Mouse (Mus musculus) limb, embryonic 13.5 days (tissue): ENCODE measurements around the gene Leng9. TPM values are rescaled to one million over a fixed set of nuclear protein-coding genes. Genes with fewer than 3 reads are reported as not detected.

Experiments used
- ATAC-seq: fragments of 200-750 bp; cut with Nextera tagmentation; 2 replicates; pipeline ENCODE4 v1.8.0; 2017; ENCODE audit warnings: low read depth, moderate number of reproducible peaks, moderate TSS enrichment; ENCODE audit not compliant: low FRiP score
- H3K27ac ChIP-seq: fragments of 300-500 bp; sonication (generic); 2 replicates; pipeline ENCODE4 v1.5.1; 2015; ENCODE audit warnings: inconsistent platforms, mild to moderate bottlenecking, moderate library complexity
- H3K27me3 ChIP-seq: fragments of 300-500 bp; sonication (generic); 2 replicates; pipeline ENCODE4 v1.6.1; 2015; ENCODE audit warnings: mild to moderate bottlenecking, inconsistent platforms
- H3K36me3 ChIP-seq: fragments of 300-500 bp; sonication (generic); 2 replicates; pipeline ENCODE4 v1.6.1; 2015; ENCODE audit warnings: inconsistent platforms, mild to moderate bottlenecking, moderate library complexity
- H3K4me1 ChIP-seq: fragments of 300-500 bp; sonication (generic); 2 replicates; pipeline ENCODE4 v1.6.1; 2015; ENCODE audit warnings: inconsistent platforms
- H3K4me2 ChIP-seq: fragments of 300-500 bp; sonication (generic); replicated peaks from 2 replicates; pipeline ENCODE4 v1.6.1; 2015; ENCODE audit warnings: inconsistent platforms, mild to moderate bottlenecking, moderate library complexity
- H3K4me3 ChIP-seq: fragments of 300-500 bp; sonication (generic); 2 replicates; pipeline ENCODE4 v1.5.1; 2015; ENCODE audit warnings: moderate library complexity, mild to moderate bottlenecking, inconsistent platforms
- H3K9ac ChIP-seq: fragments of 300-500 bp; sonication (generic); 2 replicates; pipeline ENCODE4 v1.6.1; 2015; ENCODE audit warnings: mild to moderate bottlenecking, inconsistent platforms
- H3K9me3 ChIP-seq: fragments of 300-500 bp; sonication (generic); 2 replicates; pipeline ENCODE4 v1.6.1; 2016; ENCODE audit warnings: inconsistent platforms
- WGBS: fragments of 180-500 bp; shearing (Covaris S2); methylation state at CpG from one replicate; pipeline ENCODE4 v1.1.7; 2015; 5-methylcytosine and 5-hydroxymethylcytosine counted together
- polyA plus RNA-seq: library from polyadenylated mRNA; unstranded; fragments of >200 nt; fragmentation: Nextera tagmentation; extraction: Ambion mirVana; gene quantifications from 2 replicates; pipeline ENCODE4 v1.2.1, GENCODE M21; 2015

Leng9 gene
- polyA plus RNA-seq, 1 experiment from 2014 or later: 4.6 TPM

DNA sequence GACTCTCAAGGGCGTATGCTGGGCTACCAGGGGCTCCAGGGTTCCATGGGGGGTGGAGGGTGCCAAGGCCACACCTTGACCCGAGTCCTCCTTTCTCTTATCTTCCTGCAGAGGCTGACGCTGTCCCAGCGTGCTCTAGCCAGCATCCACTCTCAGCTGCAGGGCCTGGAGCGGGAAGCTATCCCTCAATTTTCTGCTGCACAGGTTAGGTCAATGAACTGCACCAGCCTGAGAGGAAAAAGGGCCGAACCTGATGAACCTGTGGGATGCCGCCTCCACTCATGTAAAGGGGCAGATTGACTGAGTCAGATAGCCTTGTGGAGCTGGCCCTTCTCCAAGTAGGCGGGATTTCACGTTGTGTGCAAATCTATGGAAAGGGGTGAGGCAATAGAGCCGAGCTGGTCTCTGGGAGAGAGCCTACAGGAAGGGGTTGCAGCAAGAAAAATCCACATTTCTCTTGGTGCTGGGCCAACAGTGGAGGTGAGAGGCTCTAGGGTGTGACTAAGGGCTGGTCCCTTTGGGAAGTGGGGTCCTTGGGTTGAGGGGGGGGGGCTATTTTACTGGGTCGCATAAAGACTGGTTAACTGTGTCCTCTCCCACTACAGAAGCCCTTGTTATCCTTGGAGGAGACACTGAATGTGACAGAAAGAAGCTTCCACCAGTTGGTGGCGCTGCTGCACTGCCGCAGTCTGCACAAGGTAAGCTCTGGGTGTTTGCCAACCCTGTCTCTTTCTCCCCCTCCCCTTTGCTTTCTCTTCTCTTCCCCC is 19.3 kb downstream of the Leng9 start:
- Histone ChIP-seq H3K36me3 (no peaks in the 10 kb centered on the region), H3K4me3 (no peak overlapping the region), H3K27ac (no peak overlapping the region), H3K9me3 (no peaks in the 10 kb centered on the region), H3K4me1 (peaks cover 2% of the 10 kb centered on the region; the same call in 1 of the 2 replicates), H3K9ac (0 out of 2 replicates have a peak overlapping the region, but pooled peaks have one; percentile 1), H3K27me3 (no peaks in the 10 kb centered on the region), H3K4me2 (peak overlapping the region; percentile 23; the same call in 1 of the 2 replicates)
- 40% methylated on average over 13 of the region's 13 CpGs for WGBS
- peak; percentile 72; the same call in 1 of the 2 replicates for ATAC-seq

DNA sequence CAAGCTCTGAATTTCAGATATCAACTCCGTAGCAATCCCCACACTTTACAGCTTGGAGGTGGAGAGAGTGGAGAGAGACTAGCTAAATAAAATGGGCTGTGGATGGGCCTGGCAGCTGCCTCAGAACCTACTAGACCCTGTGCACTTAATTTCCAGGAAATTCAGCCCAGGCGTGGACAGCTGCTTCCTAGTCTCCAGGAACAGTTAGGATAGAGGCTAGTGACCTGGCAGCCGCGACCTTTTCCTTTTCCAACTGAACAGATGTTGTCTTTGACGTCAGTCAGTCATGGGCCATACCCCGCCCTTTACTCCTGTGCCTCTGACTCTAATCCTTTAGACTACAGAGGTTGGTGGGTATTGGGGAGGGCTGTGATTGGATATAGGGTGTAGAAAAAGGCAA is 21.3 kb downstream of the Leng9 start:
- no peaks in the 10 kb centered on the region for H3K9me3 ChIP-seq
- no peaks in the 10 kb centered on the region for H3K27me3 ChIP-seq
- H3K4me1 ChIP-seq: peaks cover 11% of the 10 kb centered on the region
- peak overlapping the region; percentile 8; the same call in 1 of the 2 replicates for H3K9ac ChIP-seq
- H3K4me3 ChIP-seq: no peak overlapping the region
- no peak for ATAC-seq
- no peak overlapping the region for H3K27ac ChIP-seq
- no peak overlapping the region for H3K4me2 ChIP-seq
- H3K36me3 ChIP-seq: no peaks in the 10 kb centered on the region
- WGBS: 64% methylated on average over 6 of the region's 6 CpGs

DNA sequence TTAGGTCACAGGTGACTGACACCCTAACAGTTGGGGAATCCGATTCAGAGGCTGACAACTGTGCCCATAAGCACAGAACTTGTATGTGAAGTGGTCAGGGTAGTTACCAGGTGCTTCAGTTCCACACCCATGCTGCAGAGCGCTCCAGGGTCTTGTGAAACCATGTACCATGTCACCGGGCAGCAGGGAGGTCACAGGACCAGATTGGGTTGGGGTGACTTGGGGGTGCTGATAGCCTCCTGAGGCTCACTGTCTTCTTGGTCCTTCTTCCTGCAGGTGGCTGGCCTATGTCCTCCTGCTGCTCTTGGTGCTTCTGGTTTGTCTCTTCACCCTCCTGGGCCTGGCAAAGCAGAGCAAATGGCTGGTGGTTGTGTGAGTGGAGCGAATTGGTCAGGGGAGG is 22.3 kb downstream of the Leng9 start:
- ATAC-seq: no peak
- H3K4me3 ChIP-seq: no peak overlapping the region
- no peaks in the 10 kb centered on the region for H3K36me3 ChIP-seq
- H3K27ac ChIP-seq: no peak overlapping the region
- H3K9ac ChIP-seq: no peak overlapping the region
- H3K27me3 ChIP-seq: no peaks in the 10 kb centered on the region; the same call in 1 of the 2 replicates
- 91% methylated on average over 4 of the region's 4 CpGs for WGBS
- no peaks in the 10 kb centered on the region for H3K9me3 ChIP-seq
- no peak overlapping the region for H3K4me2 ChIP-seq
- H3K4me1 ChIP-seq: peaks cover 13% of the 10 kb centered on the region

DNA sequence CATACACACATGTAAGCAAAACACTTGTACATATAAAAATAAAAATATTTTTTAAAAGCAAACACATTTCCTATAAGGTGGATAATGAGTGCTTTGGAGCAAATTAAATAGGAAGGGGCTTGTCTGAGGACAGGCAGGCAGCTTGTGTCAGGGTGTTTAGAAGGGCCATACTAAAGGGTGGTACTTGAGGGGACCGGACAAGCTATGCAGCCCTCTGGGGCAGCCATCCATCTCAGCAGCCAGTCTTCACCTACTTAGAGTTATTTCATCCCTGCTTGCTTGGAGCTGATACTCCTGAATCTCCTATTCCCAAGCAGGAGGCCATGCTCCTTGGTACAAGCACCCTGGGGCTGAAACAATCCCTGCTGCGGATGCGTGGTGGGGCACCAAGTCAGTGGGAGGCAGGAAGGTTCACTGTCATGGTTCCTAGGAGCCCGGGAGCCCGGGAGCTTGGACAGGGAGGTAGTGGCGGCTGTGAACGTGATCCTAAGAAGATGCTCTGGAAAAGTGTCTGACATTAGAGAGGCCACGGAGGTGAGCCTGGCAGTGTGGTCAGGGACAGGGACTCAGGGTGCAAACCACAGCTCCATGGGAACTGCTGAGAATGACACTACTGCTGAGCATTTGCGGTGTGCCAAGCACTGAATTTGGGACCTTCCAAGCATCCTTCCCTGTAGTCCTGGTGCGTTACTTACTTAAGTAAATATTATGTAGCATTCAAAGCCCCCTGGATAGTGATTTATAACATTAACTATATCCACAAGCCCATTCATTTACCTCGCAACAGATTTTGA is 23.0 kb downstream of the Leng9 start:
- Histone ChIP-seq H3K27me3 (peaks cover 5% of the 10 kb centered on the region), H3K4me3 (no peak overlapping the region), H3K36me3 (no peaks in the 10 kb centered on the region), H3K9ac (no peak overlapping the region), H3K27ac (no peak overlapping the region), H3K4me1 (peaks cover 13% of the 10 kb centered on the region), H3K4me2 (no peak overlapping the region), H3K9me3 (no peaks in the 10 kb centered on the region)
- no peak for ATAC-seq
- WGBS: 87% methylated on average over 11 of the region's 11 CpGs

DNA sequence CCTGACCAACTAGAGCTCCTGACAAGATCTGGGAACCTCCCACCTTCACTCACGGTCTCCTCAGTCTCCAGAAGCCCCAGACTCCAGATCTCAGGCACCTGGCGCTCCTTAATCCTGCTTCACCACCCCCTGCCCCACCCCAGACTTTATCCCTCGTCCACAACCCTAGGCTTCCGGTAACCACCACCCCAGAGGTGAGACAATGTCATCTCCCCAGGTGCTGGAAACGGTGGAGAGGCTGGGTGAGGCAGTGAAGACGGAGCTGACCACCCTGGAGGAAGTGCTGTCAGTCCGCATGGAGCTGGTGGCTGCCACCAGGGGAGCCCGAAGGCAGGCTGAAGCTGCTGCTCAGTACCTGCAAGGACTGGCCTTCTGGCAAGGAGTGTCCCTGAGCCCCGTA is 24.9 kb downstream of the Leng9 start:
- no peak overlapping the region for H3K4me2 ChIP-seq
- no peaks in the 10 kb centered on the region for H3K9me3 ChIP-seq
- no peak overlapping the region for H3K4me3 ChIP-seq
- H3K27me3 ChIP-seq: peaks cover 21% of the 10 kb centered on the region
- WGBS: 24% methylated on average over 9 of the region's 9 CpGs
- H3K4me1 ChIP-seq: peaks cover 13% of the 10 kb centered on the region
- H3K27ac ChIP-seq: no peak overlapping the region
- H3K36me3 ChIP-seq: no peaks in the 10 kb centered on the region
- ATAC-seq: no peak
- H3K9ac ChIP-seq: no peak overlapping the region

DNA sequence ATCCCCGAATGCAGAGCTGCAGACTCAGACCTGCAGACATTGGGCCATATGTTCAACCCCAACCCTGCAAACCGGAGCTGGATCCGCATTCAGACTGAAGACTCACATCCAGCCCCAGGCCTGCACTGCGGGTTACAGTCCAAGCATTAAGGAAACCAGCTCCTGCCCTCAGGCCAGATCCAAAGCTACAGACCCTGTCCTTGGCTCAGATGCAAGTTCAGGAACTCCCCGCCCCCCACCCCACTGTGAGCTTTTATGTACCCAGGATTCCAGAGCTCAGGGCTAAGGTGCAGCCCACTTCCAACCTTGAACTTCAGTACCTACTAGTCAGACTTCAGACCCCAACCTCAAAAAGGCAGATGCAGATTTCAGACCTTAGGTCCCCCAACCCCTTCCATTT is 25.3 kb downstream of the Leng9 start:
- ATAC-seq: peak; percentile 16; the same call in 1 of the 2 replicates
- 17% methylated on average over 5 of the region's 5 CpGs for WGBS
- peak overlapping the region; percentile 20; the same call in 1 of the 2 replicates for H3K4me3 ChIP-seq

DNA sequence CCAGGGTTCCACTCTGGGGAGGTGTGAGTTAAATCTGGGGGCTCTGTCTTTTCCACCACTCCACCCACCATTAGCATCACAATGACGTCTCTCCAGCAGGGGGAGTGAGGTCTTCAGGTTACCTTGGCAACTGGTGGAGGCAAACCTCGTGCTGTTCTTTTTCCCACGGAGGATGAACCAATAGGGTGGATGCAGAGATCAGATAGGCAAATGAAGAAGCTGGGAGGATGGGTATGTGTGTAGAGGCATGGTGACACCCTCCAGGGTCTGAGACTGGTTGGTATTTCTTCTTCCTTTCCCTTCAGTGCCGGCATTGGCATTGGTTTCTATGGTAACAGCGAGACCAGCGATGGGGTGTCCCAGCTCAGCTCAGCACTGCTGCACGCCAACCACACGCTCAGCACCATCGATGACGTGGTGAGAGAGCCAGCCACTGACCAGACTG is 25.8 kb downstream of the Leng9 start:
- under 1% methylated on average over 10 of the region's 10 CpGs for WGBS
- Histone ChIP-seq H3K4me2 (peak overlapping the region; percentile 52), H3K9ac (no peak overlapping the region; the same call in 1 of the 2 replicates), H3K36me3 (no peaks in the 10 kb centered on the region), H3K4me3 (peak overlapping the region; percentile 20), H3K27ac (no peak overlapping the region), H3K4me1 (peaks cover 17% of the 10 kb centered on the region), H3K9me3 (no peaks in the 10 kb centered on the region), H3K27me3 (peaks cover 31% of the 10 kb centered on the region)
- peak; percentile 66 for ATAC-seq

More for the DNA sequence above, 25.3 kb downstream of the Leng9 start:
- Histone ChIP-seq H3K9me3 (no peaks in the 10 kb centered on the region), H3K36me3 (no peaks in the 10 kb centered on the region), H3K4me2 (peak overlapping the region; percentile 52), H3K27me3 (peaks cover 26% of the 10 kb centered on the region), H3K4me1 (peaks cover 13% of the 10 kb centered on the region), H3K9ac (no peak overlapping the region; the same call in 1 of the 2 replicates), H3K27ac (no peak overlapping the region)

DNA sequence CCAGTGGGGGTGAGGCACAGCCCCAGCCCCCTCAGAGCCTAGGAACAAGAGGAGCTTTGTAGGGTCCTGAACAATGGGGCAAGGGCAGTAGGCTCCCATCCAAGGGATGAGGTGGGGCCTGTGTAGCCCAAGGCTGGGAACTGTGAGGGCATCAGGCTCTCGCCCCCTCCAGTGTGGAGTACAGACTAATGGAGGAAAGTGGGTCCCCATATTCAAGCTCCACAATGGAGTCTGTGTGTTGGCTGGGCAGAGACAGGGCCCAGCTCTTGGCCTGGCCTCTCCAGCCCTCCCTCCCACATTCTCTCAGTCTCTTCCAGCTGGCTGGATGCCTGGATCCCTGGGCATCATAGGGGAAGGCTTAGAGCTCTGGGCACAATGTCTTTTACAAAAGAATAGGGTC is 26.4 kb downstream of the Leng9 start:
- Histone ChIP-seq H3K4me1 (peaks cover 18% of the 10 kb centered on the region), H3K4me2 (no peak overlapping the region), H3K9me3 (no peaks in the 10 kb centered on the region), H3K27ac (no peak overlapping the region), H3K9ac (no peak overlapping the region), H3K36me3 (no peaks in the 10 kb centered on the region), H3K4me3 (no peak overlapping the region), H3K27me3 (peaks cover 37% of the 10 kb centered on the region)
- WGBS: 75% methylated on average over 1 of the region's 1 CpGs
- ATAC-seq: no peak; the same call in 1 of the 2 replicates

DNA sequence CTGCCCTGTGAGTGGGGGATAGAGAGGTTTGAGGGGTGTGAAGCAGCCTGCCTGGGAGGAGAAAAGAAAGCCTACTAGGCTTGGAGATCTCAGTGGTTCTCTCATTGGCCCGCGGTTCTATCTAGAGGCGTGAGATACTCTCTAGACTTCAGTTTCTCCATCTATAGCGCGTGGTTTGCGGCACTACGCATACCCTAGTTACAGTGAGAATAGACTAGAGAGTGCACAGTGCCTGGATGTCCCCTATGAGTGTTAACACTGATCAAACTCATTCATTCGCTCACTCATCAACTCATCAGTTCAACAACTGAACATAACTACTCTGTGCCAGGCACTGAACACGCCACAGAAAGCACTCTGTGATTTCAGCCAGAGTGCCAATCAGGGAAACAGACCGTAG is 27.4 kb downstream of the Leng9 start:
- WGBS: 86% methylated on average over 10 of the region's 10 CpGs
- H3K27me3 ChIP-seq: peaks cover 46% of the 10 kb centered on the region
- H3K4me1 ChIP-seq: peaks cover 18% of the 10 kb centered on the region
- H3K4me3 ChIP-seq: no peak overlapping the region
- no peaks in the 10 kb centered on the region for H3K36me3 ChIP-seq
- H3K27ac ChIP-seq: no peak overlapping the region
- ATAC-seq: no peak
- H3K9ac ChIP-seq: no peak overlapping the region
- H3K9me3 ChIP-seq: no peaks in the 10 kb centered on the region
- no peak overlapping the region for H3K4me2 ChIP-seq

DNA sequence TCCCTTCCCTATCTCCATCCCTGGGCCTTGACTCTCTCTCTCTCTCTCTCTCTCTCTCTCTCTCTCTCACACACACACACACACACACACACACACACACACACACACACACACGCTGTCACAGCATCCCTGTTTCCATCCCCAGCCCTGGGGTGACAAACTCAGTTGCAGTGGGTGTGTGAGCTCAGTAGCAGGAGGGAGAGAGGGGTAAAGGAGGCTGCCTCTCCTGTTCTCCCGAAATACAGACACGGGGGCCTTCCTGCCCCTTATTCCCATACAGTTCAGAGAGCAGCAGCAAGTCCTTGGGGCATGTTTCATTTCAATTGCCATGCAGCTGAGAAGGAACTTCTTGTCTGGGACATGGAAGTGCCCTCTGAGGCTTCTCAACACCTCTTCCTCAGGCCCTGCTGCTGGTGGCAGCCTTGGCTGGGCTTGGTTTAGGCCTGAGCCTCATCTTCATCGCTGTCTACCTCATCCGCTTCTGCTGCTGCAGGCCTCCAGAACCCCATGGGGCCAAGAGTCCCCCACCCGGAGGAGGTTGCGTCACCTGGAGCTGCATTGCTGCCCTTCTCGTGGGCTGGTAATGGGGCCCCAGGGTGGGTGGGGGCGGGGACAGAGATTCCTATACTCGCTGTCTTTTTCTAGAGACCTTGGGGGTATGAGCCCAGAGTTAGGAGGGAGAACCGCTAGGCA is 28.0 kb downstream of the Leng9 start:
- Histone ChIP-seq H3K4me2 (no peak overlapping the region), H3K27me3 (peaks cover 48% of the 10 kb centered on the region), H3K36me3 (no peaks in the 10 kb centered on the region), H3K4me1 (peaks cover 18% of the 10 kb centered on the region), H3K4me3 (no peak overlapping the region), H3K27ac (no peak overlapping the region), H3K9me3 (no peaks in the 10 kb centered on the region), H3K9ac (0 out of 2 replicates have a peak overlapping the region, but pooled peaks have one; percentile 1)
- 51% methylated on average over 11 of the region's 11 CpGs for WGBS
- no peak for ATAC-seq

DNA sequence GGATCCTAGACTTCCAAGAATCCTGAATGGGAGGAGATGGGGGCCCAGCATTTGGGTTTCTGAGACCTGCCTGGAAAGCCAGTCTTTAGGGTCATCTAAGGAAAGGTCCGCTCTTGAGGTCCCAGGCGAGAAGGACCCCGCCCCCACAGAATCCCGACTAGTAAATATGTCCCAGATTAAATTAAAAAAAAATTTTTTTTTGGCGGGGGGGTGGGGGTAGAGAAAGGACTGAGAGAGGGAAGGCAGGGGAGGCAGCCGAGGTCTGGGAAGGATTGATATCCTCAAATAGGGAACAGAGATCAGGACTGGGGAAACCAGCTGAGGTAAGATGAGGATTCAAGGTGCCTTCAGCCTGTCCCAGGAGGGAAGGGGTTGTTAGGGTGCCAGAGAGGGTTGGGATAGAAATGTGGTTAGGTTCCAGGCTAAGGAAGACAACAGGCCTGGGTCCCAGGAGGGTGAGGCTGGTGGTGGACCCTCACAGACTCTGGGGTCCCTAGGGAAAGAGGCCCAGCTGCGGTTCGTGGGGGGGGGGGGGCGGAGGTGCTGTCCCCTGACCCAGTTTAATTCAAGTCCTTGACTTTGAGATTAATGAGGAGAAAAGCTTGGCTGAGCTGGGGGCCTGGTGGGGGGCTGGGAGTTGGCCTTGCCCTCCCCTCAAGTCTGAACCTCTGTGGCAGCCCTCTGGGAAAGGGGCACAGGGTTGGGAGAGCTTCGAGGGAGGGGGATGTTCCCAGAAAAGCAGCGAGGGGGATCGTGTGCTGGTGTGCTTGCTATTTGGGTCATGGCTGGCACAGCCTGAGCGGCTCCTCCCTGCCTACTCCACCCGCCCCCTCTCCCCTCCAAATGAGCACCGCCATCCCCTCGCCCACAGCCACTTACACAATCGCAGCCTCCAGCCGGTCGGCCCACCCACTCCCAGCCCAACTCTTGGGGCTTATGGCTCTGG is 29.9 kb downstream of the Leng9 start:
- peaks cover 48% of the 10 kb centered on the region for H3K27me3 ChIP-seq
- ATAC-seq: no peak
- H3K4me2 ChIP-seq: peak overlapping the region; percentile 71
- H3K27ac ChIP-seq: no peak overlapping the region
- peaks cover 18% of the 10 kb centered on the region for H3K4me1 ChIP-seq
- no peak overlapping the region for H3K9ac ChIP-seq
- no peaks in the 10 kb centered on the region for H3K9me3 ChIP-seq
- no peaks in the 10 kb centered on the region for H3K36me3 ChIP-seq
- 12% methylated on average over 16 of the region's 19 CpGs for WGBS
- peak overlapping the region; percentile 44; the same call in 1 of the 2 replicates for H3K4me3 ChIP-seq
